9 mouse cellular contexts compared by ENCODE assay signal in genomic region chr13:104517638-104518311, GRCm38 (mm10).
DNase-seq lines count a peak whose midpoint lies in the region; ATAC-seq and TF ChIP-seq lines count a peak whose summit lies in the region.
"Had no signal": no experiment of that assay in that cellular context is flagged by ENCODE, and none has a peak within 500 bp of the region (broad histone marks: within the 10 kb centered on the region; RNA-seq: fewer than 3 reads in every experiment).

No protein-coding gene starts in this region.

- H3K36me3 ChIP-seq in heart, embryonic 10.5 days = no peaks in the 10 kb centered on the region
- no peaks in the 10 kb centered on the region for H3K36me3 ChIP-seq in heart, postnatal 0 days (replicated peaks; ENCODE audit: control insufficient read depth, insufficient read depth, low read length)
- no peaks in the 10 kb centered on the region for H3K36me3 ChIP-seq in liver, postnatal 0 days (replicated peaks; ENCODE audit: insufficient read depth, low read length)

- H3K4me2 ChIP-seq in heart, postnatal 0 days (ENCODE audit: low read depth, low read length) = peak overlapping the region; percentile 66
- H3K4me2 ChIP-seq in liver, postnatal 0 days (ENCODE audit: low read depth, low read length) = peak overlapping the region; percentile 49

- 48% methylated on average over 15 of the region's 15 CpGs for WGBS in heart, embryonic 10.5 days
- 56% methylated on average over 15 of the region's 15 CpGs for WGBS in heart, postnatal 0 days
- 68% methylated on average over 15 of the region's 15 CpGs for WGBS in liver, postnatal 0 days (ENCODE audit: insufficient replicate concordance)

- TF ChIP-seq EP300 in heart, postnatal 0 days (IDR thresholded peaks at IDR 0.05; ENCODE audit: low read depth) = no peak
- no peak for TF ChIP-seq EP300 in liver, postnatal 0 days (IDR thresholded peaks at IDR 0.05; ENCODE audit: low read depth)

- TF ChIP-seq CTCF in heart, postnatal 0 days (IDR thresholded peaks at IDR 0.05; ENCODE audit: low read depth) = no peak
- TF ChIP-seq CTCF in liver, postnatal 0 days (IDR thresholded peaks at IDR 0.05; ENCODE audit: low read depth) = no peak

- no peak for DNase-seq in heart, embryonic 10.5 days (ENCODE audit: low spot score)
- DNase-seq in heart, postnatal 10 days = no peak
- peak; percentile 27 for DNase-seq in ES-CJ7 (ENCODE audit: low read depth, low spot score)
- peak; percentile 5 for DNase-seq in heart, postnatal 0 days (ENCODE audit: low spot score)
- no peak for DNase-seq in liver, postnatal 0 days
- no peak for DNase-seq in spleen, postnatal 4 days (ENCODE audit: low spot score in 2 of 2)
- no peak for DNase-seq in urinary bladder, postnatal 25 days (ENCODE audit: low spot score)
- no peak for DNase-seq in adrenal gland, postnatal 10 days
- DNase-seq: spleen, adult 18-20 months had no signal

- no peaks in the 10 kb centered on the region for H3K9me3 ChIP-seq in heart, embryonic 10.5 days
- H3K9me3 ChIP-seq in heart, postnatal 0 days (replicated peaks; ENCODE audit: control insufficient read depth, low read length) = no peaks in the 10 kb centered on the region
- H3K9me3 ChIP-seq in liver, postnatal 0 days (ENCODE audit: low read length) = no peaks in the 10 kb centered on the region

- peak overlapping the region; percentile 56 for H3K4me3 ChIP-seq in heart, embryonic 10.5 days
- H3K4me3 ChIP-seq in heart, postnatal 0 days (ENCODE audit: low read depth, low read length) = peak overlapping the region; percentile 34
- H3K4me3 ChIP-seq in liver, postnatal 0 days (ENCODE audit: low read depth, low read length) = no peak overlapping the region

- peak overlapping the region; percentile 55 for H3K9ac ChIP-seq in heart, postnatal 0 days (replicated peaks; ENCODE audit: low read depth, low read length)
- no peak overlapping the region for H3K9ac ChIP-seq in liver, postnatal 0 days (replicated peaks)

- H3K4me1 ChIP-seq in heart, embryonic 10.5 days = peaks cover 23% of the 10 kb centered on the region
- H3K4me1 ChIP-seq in heart, postnatal 0 days (ENCODE audit: control insufficient read depth, insufficient read depth) = peaks cover 10% of the 10 kb centered on the region
- no peaks in the 10 kb centered on the region for H3K4me1 ChIP-seq in liver, postnatal 0 days (ENCODE audit: insufficient read depth)

- intact Hi-C loops in heart, postnatal 10 days (cut with DNase I) = no loop called here

- peak overlapping the region; percentile 92 for H3K27ac ChIP-seq in heart, embryonic 10.5 days
- H3K27ac ChIP-seq in heart, postnatal 0 days (ENCODE audit: low read depth) = peak overlapping the region; percentile 52
- no peak overlapping the region for H3K27ac ChIP-seq in liver, postnatal 0 days (ENCODE audit: low read depth)

- no peak for ATAC-seq in heart, postnatal 0 days (ENCODE audit: insufficient read depth, low read depth)
- ATAC-seq in liver, postnatal 0 days = peak; percentile 10; the same call in 1 of the 2 replicates

- H3K27me3 ChIP-seq in heart, embryonic 10.5 days (ENCODE audit: insufficient read depth, poor library complexity, severe bottlenecking) = no peaks in the 10 kb centered on the region
- no peaks in the 10 kb centered on the region for H3K27me3 ChIP-seq in heart, postnatal 0 days (ENCODE audit: control insufficient read depth, insufficient read depth, low read length)
- H3K27me3 ChIP-seq in liver, postnatal 0 days (ENCODE audit: insufficient read depth, low read length) = no peaks in the 10 kb centered on the region

Comparison
In these comparisons a context has a peak if more than half of its experiments do, and no peak if none do; other contexts are left out.
1. DNase-seq: peak in ES-CJ7 (single experiment) and heart, postnatal 0 days (single experiment); none in heart, embryonic 10.5 days (single experiment), heart, postnatal 10 days (0 of 2), liver, postnatal 0 days (single experiment), spleen, postnatal 4 days (0 of 2), urinary bladder, postnatal 25 days (single experiment) and adrenal gland, postnatal 10 days (single experiment).